Mouse (Mus musculus) v-Abl transformed pro-B cells (cell line): Measurements from ENCODE around the gene Mapk6.

Source experiments
- in situ Hi-C, 2 experiments: fragments of 400-800 bp; cut with MboI; formaldehyde crosslinking; loops; one replicate each; pipeline ENCODE4 v1.15.1; 2025; ENCODE audit not compliant: unreplicated experiment in 2 of 2

Mapk6 gene

DNA sequence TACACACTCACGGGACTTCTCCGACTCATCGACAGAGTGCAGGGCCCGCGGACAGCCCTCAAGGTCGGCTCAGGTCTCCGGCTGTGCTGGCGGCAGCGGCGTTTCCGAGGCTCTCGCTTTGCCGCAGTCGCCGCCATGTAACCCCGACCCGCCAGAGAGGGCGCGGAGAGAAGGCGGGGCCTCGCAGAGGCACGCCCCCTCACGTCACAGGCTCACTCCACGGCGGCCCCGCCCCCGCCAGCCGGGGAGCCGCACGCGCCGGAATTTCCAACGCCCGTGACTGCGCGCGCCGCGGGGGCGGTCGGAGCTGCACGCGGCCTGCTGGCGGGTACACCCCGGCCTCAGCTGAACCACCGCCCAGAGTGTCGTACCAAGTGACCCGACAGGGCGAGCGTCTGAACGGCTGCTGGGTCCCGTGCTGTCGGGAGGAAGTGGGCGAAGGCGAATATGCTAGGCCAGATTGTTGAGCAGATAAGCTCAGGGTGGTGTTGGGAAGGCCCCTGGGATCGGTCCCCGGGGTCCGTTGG is at the start of gene Mapk6:
Gene Mapk6, minus strand, starts transcription at position 154 of the 527 bp plus-strand sequence.
- in situ Hi-C loops: no loop called here

GRCm38 (mm10) chr9:75455684-75456083 is 45.9 kb upstream of the Mapk6 start:
- in situ Hi-C loops: no loop called here

- in situ Hi-C loops: no loop called here
These were observed 44.2 kb upstream of the Mapk6 start for GRCm38 (mm10) chr9:75453994-75454393.

- in situ Hi-C loops: loop anchor here in 1 of 2 experiments (10.0 kb wide), 1 partner anchor 413 kb away; the partner anchor contains the start of gene Arpp19
These were observed 38.2 kb upstream of the Mapk6 start for GRCm38 (mm10) chr9:75448021-75448420.

GRCm38 (mm10) chr9:75446574-75446973 is 36.8 kb upstream of the Mapk6 start:
- in situ Hi-C loops: loop anchor here in 1 of 2 experiments (10.0 kb wide), 1 partner anchor 412 kb away; the partner anchor contains the start of gene Arpp19

GRCm38 (mm10) chr9:75444981-75445380 is 35.2 kb upstream of the Mapk6 start:
- in situ Hi-C loops: loop anchor here in 1 of 2 experiments (5.0 to 10.0 kb wide), 3 partner anchors 88 to 410 kb away; partner anchors contain the start of gene Arpp19

DNA sequence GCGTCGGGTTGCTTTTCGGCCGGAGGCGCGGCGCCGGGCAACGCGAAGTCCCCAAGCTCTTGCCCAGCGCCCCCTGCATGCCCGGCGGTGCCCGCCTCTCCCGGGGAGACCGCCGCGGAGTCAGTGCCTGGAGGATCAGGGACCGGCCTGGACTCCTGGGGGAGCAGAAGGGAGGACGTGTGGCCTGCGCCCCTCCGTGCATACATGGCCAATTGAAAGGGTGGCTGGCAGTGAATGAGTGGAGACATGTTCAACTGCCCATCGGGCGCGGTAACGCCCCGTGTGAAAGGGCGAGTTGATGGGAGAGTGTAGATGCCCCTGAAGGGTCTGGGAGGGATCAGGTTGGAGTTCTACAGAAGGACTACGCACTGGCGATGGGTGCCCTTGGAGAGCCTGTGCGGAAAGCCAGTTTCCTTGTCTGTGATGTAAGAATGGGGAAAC is 31.9 kb upstream of the Mapk6 start:
- in situ Hi-C loops: loop anchor here in 1 of 2 experiments (5.0 to 10.0 kb wide), 3 partner anchors 84 to 407 kb away; partner anchors contain the start of gene Arpp19

DNA sequence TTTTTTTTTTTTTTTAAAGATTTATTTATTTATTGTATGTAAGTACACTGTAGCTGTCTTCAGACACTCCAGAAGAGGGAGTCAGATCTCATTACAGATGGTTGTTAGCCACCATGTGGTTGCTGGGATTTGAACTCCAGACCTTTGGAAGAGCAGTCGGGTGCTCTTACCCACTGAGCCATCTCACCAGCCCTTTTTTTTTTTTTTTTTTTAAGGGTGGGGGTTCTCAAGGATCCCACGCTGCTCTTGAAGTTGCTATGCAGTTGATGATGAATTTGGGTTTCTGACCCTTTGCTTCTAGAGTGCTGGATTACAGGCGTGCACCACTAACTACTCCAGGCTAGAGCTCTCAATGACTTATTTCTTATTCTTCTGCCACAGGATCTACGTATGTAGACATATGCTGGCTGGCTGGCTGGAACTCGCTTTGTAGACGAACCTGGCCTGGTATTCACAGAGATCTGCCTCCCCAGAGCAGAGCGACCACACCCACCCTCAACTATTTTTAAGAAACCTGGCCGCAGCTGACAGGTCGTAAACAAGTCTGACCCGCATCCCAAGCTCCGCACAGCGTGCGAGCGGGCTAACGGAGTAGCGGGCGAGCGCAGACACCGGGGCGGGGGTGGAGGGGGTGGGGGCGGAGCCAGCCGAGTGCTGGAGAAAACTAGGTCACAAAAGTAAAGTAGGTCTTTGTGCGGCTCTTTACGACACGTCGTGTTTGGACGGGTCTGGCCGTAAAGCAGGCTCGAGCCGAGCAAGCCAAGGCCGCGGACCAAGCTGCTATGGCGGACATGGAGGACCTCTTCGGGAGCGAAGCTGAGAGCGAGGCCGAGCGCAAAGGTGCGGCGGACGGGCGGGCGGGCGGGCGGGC is 31.2 kb upstream of the Mapk6 start, which contains the start of gene Leo1:
Gene Leo1, plus strand, starts transcription at position 729 of the 871 bp plus-strand sequence.
- in situ Hi-C loops: loop anchor here in 1 of 2 experiments (5.0 to 10.0 kb wide), 3 partner anchors 84 to 406 kb away; partner anchors contain the start of gene Arpp19

DNA sequence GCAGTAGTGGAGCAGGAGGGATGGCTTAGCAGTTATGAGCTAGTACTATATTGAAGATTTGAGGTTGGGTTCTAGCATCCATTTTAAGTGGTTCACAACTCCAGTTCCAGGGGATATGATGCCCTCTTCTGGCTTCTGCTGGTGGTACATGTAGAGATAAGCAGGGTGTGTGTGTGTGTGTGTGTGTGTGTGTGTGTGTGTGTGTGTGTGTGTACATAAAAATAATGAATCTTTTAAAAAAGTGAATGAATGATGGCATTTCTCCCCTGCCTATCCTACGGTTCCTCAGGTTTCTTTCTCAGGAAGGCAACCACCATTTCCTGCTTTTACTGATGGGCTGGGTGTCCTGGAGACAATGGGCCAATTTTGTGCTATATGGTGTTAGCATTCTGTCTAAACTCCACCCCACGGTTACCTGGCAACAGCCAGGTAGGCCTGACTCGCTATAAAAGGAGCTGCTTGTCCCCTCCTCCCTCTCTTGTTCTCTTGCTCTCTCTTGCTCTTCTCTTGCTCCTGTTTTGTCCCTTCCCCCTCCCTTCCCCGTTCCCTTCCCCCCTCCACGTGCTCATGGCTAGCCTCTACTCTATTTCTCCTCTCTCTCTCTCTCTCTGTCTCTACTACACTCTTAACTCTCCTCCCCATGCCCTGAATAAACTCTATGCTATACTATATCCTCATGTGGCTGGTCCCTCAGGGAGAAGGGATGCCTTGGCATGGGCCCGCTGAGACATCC is 28.0 kb upstream of the Mapk6 start:
- in situ Hi-C loops: loop anchor here (5.0 to 10.0 kb wide), 2 partner anchors 156 to 403 kb away; partner anchors contain the start of gene Arpp19 (in 1 of the 2)

GRCm38 (mm10) chr9:75435918-75436317 is 26.1 kb upstream of the Mapk6 start:
- in situ Hi-C loops: loop anchor here (5.0 to 10.0 kb wide), 2 partner anchors 154 to 401 kb away; partner anchors contain the start of gene Arpp19 (in 1 of the 2)

GRCm38 (mm10) chr9:75435291-75435690 is 25.5 kb upstream of the Mapk6 start:
- in situ Hi-C loops: loop anchor here (5.0 to 10.0 kb wide), 2 partner anchors 153 to 400 kb away; partner anchors contain the start of gene Arpp19 (in 1 of the 2)

GRCm38 (mm10) chr9:75434872-75435271 is 25.1 kb upstream of the Mapk6 start:
- in situ Hi-C loops: loop anchor here (5.0 to 10.0 kb wide), 3 partner anchors 58 to 400 kb away; partner anchors contain the start of gene Arpp19 (in 1 of the 2)

GRCm38 (mm10) chr9:75434172-75434793 is 24.5 kb upstream of the Mapk6 start:
- in situ Hi-C loops: loop anchor here in 1 of 2 experiments (5.0 to 10.0 kb wide), 2 partner anchors 57 to 399 kb away; partner anchors contain the start of gene Arpp19

DNA sequence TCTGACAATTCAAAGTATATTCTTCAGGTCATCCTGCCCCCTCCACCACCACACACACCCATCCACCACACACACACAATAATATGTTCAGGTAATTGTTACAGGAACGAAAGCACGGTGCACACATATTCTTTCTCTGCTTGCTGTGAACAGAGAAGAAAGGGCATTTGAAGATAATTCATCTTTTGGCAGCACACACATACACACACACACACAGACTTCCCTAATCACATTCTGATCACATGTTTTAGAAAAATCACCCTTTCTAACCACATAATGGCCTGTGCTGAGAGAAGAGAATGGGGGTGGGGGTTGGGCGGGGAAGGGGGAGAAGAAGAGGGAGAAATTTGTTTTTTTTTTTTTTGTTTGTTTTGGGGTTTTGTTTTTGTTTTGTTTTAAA is 22.9 kb upstream of the Mapk6 start:
- in situ Hi-C loops: loop anchor here in 1 of 2 experiments (5.0 to 10.0 kb wide), 2 partner anchors 55 to 398 kb away; partner anchors contain the start of gene Arpp19

DNA sequence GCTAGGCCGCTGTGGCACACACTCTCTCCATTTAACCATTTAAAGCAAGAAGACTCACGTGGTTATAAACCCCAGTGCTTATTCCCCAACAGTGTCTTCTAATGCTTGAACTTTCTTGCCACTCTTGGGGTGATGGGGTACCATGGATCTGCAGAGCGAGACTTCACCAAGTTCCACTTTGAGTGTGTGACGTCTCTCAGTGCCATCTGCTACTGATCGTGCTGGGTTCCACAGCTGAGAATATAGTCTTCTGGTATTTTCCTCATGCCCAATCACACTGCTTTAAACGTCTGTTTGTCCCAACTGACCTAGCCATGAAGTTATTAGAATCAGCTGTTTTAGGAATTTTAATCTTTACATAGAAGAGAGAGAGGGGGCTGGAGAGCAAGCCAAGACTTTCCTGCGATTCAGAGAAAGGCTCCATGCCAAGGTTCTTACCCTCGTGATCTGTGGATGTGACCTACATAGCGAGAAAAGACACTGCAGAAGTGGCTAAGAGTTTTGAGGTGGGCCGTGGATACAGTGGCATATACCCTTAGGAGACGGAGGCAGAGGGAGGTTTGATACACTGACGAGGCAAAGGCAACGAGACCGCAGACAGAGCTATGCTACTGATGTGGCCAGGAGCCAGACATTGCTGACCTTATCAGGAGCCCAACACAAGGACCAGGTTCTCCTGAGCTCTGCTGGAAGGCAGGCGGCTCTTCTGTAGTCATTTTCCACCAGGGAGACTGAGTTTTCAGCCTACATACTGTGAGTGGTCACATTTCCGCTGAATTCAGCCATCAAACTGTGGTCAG is 21.2 kb upstream of the Mapk6 start:
- in situ Hi-C loops: loop anchor here in 1 of 2 experiments (5.0 to 10.0 kb wide), 2 partner anchors 54 to 396 kb away; partner anchors contain the start of gene Arpp19

GRCm38 (mm10) chr9:75429657-75430056 is 19.9 kb upstream of the Mapk6 start:
- in situ Hi-C loops: loop anchor here in 1 of 2 experiments (5.0 to 10.0 kb wide), 2 partner anchors 52 to 395 kb away; partner anchors contain the start of gene Arpp19

- in situ Hi-C loops: no loop called here
These were observed 19.2 kb upstream of the Mapk6 start for GRCm38 (mm10) chr9:75429040-75429439.

GRCm38 (mm10) chr9:75428274-75428600 is 18.4 kb upstream of the Mapk6 start:
- in situ Hi-C loops: no loop called here
